Mouse (Mus musculus) embryo, embryonic 11.5 days (tissue): ENCODE data around the gene Tedc1.
A peak's percentile ranks its signal among the peaks of the same experiment; 100 is the strongest.
"Not testable (repeated sequence)": the region's sequence is repeated elsewhere in the genome, so short reads cannot be mapped to it uniquely, and the experiment has no call there.

ENCODE experiments used
- DNase-seq: peaks from one replicate; pipeline ENCODE4 v3.0.0-alpha.2; 2012; ENCODE audit warnings: low read depth, low spot score

The Tedc1 gene

GRCm38 (mm10) chr12:113152991-113153525, 3.2 kb upstream of the Tedc1 start:
- DNase-seq = no peak

GRCm38 (mm10) chr12:113153971-113154370, 2.2 kb upstream of the Tedc1 start:
- DNase-seq = no peak

GRCm38 (mm10) chr12:113154747-113155075, 1.5 kb upstream of the Tedc1 start:
- no peak for DNase-seq

- DNase-seq = no peak
These were observed 997 bp upstream of the Tedc1 start for GRCm38 (mm10) chr12:113155076-113155771.

GRCm38 (mm10) chr12:113156540-113156929, 314 bp downstream of the Tedc1 start:
- DNase-seq = no peak

GRCm38 (mm10) chr12:113157002-113157401, 781 bp downstream of the Tedc1 start:
- DNase-seq = no peak

- DNase-seq = no peak
These were observed 1.3 kb downstream of the Tedc1 start for GRCm38 (mm10) chr12:113157521-113157920.

- no peak for DNase-seq
These were observed 1.8 kb downstream of the Tedc1 start for GRCm38 (mm10) chr12:113157971-113158370.

- no peak for DNase-seq
These were observed 7.4 kb downstream of the Tedc1 start for GRCm38 (mm10) chr12:113163561-113164006.

GRCm38 (mm10) chr12:113168031-113168536, 11.9 kb downstream of the Tedc1 start:
- no peak for DNase-seq

- no peak for DNase-seq
These were observed 20.9 kb downstream of the Tedc1 start for GRCm38 (mm10) chr12:113176960-113177725.

GRCm38 (mm10) chr12:113181020-113181419, 24.8 kb downstream of the Tedc1 start:
- no peak for DNase-seq

- DNase-seq = no peak
These were observed 28.7 kb downstream of the Tedc1 start for GRCm38 (mm10) chr12:113184945-113185344.

GRCm38 (mm10) chr12:113185442-113186291, 29.4 kb downstream of the Tedc1 start, which contains the start of gene Tmem121:
Gene Tmem121 (plus strand): TSS chr12:113185930.
- no peak for DNase-seq

GRCm38 (mm10) chr12:113186326-113187010, 30.2 kb downstream of the Tedc1 start:
- no peak for DNase-seq

GRCm38 (mm10) chr12:113187011-113187375, 30.8 kb downstream of the Tedc1 start:
- no peak for DNase-seq

GRCm38 (mm10) chr12:113187584-113188295, 31.5 kb downstream of the Tedc1 start:
- DNase-seq = peak; percentile 71

GRCm38 (mm10) chr12:113188349-113189055, 32.3 kb downstream of the Tedc1 start:
- no peak for DNase-seq

- DNase-seq = no peak
These were observed 37.2 kb downstream of the Tedc1 start for GRCm38 (mm10) chr12:113193423-113193822.

- DNase-seq = not testable (repeated sequence)
These were observed 42.9 kb downstream of the Tedc1 start for GRCm38 (mm10) chr12:113199132-113199531.
